Mouse (Mus musculus) lung, postnatal 36 days (tissue): ENCODE measurements around the gene Shd.
A peak's percentile ranks its signal among the peaks of the same experiment; 100 is the strongest.

Experiments
- DNase-seq: peaks from one replicate; pipeline ENCODE4 v3.0.0; 2022; ENCODE audit warnings: mixed read lengths

Shd gene

GRCm38 (mm10) chr17:55969966-55970891 lies at the start of gene Shd:
Shd (plus strand) TSS chr17:55970467.
- no peak for DNase-seq

- DNase-seq: peak; percentile 72
Observed at GRCm38 (mm10) chr17:55931553-55932502, 38.4 kb upstream of the Shd start.

GRCm38 (mm10) chr17:55932635-55933034 lies 37.6 kb upstream of the Shd start:
- no peak for DNase-seq

- DNase-seq: no peak
Observed at GRCm38 (mm10) chr17:55933191-55933590, 37.1 kb upstream of the Shd start.

GRCm38 (mm10) chr17:55944387-55944865 lies 25.8 kb upstream of the Shd start:
- peak; percentile 67 for DNase-seq

GRCm38 (mm10) chr17:55944866-55945682 lies 25.2 kb upstream of the Shd start:
- DNase-seq: peak; percentile 97

- DNase-seq: no peak
Observed at GRCm38 (mm10) chr17:55945696-55946095, 24.6 kb upstream of the Shd start.

GRCm38 (mm10) chr17:55948647-55949046 lies 21.6 kb upstream of the Shd start:
- DNase-seq: no peak

GRCm38 (mm10) chr17:55949400-55949799 lies 20.9 kb upstream of the Shd start, which contains the start of gene Zfp119b:
Zfp119b (minus strand) TSS chr17:55949500.
- DNase-seq: no peak

- no peak for DNase-seq
Observed at GRCm38 (mm10) chr17:55950601-55951000, 19.7 kb upstream of the Shd start.

GRCm38 (mm10) chr17:55952041-55952440 lies 18.2 kb upstream of the Shd start:
- no peak for DNase-seq

- DNase-seq: no peak
Observed at GRCm38 (mm10) chr17:55952447-55953027, 17.7 kb upstream of the Shd start, which contains the start of gene Ebi3. Ebi3 (plus strand) TSS chr17:55952640.

- DNase-seq: no peak
Observed at GRCm38 (mm10) chr17:55953751-55954150, 16.5 kb upstream of the Shd start.

- DNase-seq: no peak
Observed at GRCm38 (mm10) chr17:55954229-55954628, 16.0 kb upstream of the Shd start.

GRCm38 (mm10) chr17:55956129-55956528 lies 14.1 kb upstream of the Shd start:
- DNase-seq: peak; percentile 86

GRCm38 (mm10) chr17:55956591-55956990 lies 13.7 kb upstream of the Shd start:
- DNase-seq: no peak

- peak; percentile 87 for DNase-seq
Observed at GRCm38 (mm10) chr17:55957168-55957567, 13.1 kb upstream of the Shd start.

GRCm38 (mm10) chr17:55957726-55958583 lies 12.3 kb upstream of the Shd start:
- DNase-seq: no peak

- no peak for DNase-seq
Observed at GRCm38 (mm10) chr17:55958584-55958886, 11.7 kb upstream of the Shd start.

GRCm38 (mm10) chr17:55958918-55959728 lies 11.1 kb upstream of the Shd start, which contains the start of gene Yju2:
Yju2 (plus strand) TSS chr17:55959099.
- DNase-seq: peak; percentile 96
